Mouse (Mus musculus) myocyte (in vitro differentiated cells): ENCODE measurements around the gene Vps9d1. TPM values are rescaled to one million over a fixed set of nuclear protein-coding genes. Genes with fewer than 3 reads are reported as not detected.

Experiments
- H3K27me3 ChIP-seq: one replicate; pipeline ENCODE4 v1.6.1; 2011; ENCODE audit not compliant: control insufficient read depth, insufficient read depth, insufficient read length
- H3K36me3 ChIP-seq: one replicate; pipeline ENCODE4 v1.6.1; 2011; ENCODE audit not compliant: control insufficient read depth, insufficient read depth
- H3K4me2 ChIP-seq: one replicate; pipeline ENCODE4 v1.6.1; 2011; ENCODE audit warnings: low read depth, control low read depth
- H3K4me3 ChIP-seq: one replicate; pipeline ENCODE4 v1.5.1; 2011; ENCODE audit warnings: mild to moderate bottlenecking, control low read depth, moderate library complexity
- H3K79me2 ChIP-seq: one replicate; pipeline ENCODE4 v1.6.1; 2011; ENCODE audit not compliant: control insufficient read depth, insufficient read depth
- H3ac ChIP-seq: one replicate; pipeline ENCODE4 v1.6.1; 2011; ENCODE audit not compliant: control insufficient read depth, insufficient read length
- CEBPB ChIP-seq: IDR thresholded peaks from 2 replicates; pipeline ENCODE4 v1.6.1; 2011; ENCODE audit warnings: mild to moderate bottlenecking, moderate library complexity; ENCODE audit not compliant: poor library complexity, insufficient read depth, severe bottlenecking
- E2F4 ChIP-seq: IDR thresholded peaks from one replicate; pipeline ENCODE4 v1.6.1; 2011; ENCODE audit warnings: mild to moderate bottlenecking, control low read depth, moderate library complexity; ENCODE audit not compliant: insufficient read depth
- MAX ChIP-seq: IDR thresholded peaks from one replicate; pipeline ENCODE4 v1.6.1; 2011; ENCODE audit warnings: low read depth, mild to moderate bottlenecking, control low read depth
- MYOD1 ChIP-seq, 3 experiments: IDR thresholded peaks; one replicate each; pipeline ENCODE4 v1.6.1; 2011; ENCODE audit warnings: control low read depth in 2 of 3, low read depth in 2 of 3, mild to moderate bottlenecking in 2 of 3, moderate library complexity in 1 of 3; ENCODE audit not compliant: insufficient read length in 2 of 3, control insufficient read depth in 1 of 3
- MYOG ChIP-seq, 3 experiments: IDR thresholded peaks; one replicate each; pipeline ENCODE4 v1.6.1; 2011; ENCODE audit warnings: control low read depth in 2 of 3, low read depth in 2 of 3, mild to moderate bottlenecking in 2 of 3; ENCODE audit not compliant: insufficient read length in 2 of 3, control insufficient read depth in 1 of 3, insufficient read depth in 1 of 3
- POLR2A ChIP-seq: IDR thresholded peaks from one replicate; pipeline ENCODE4 v1.6.1; 2011; ENCODE audit warnings: low read depth, mild to moderate bottlenecking, control low read depth, moderate library complexity; ENCODE audit not compliant: insufficient read length
- POLR2AphosphoS2 ChIP-seq: IDR thresholded peaks from one replicate; pipeline ENCODE4 v1.6.1; 2011; ENCODE audit warnings: low read depth, control low read depth; ENCODE audit not compliant: insufficient read length
- REST ChIP-seq: IDR thresholded peaks from one replicate; pipeline ENCODE4 v1.6.1; 2011; ENCODE audit warnings: mild to moderate bottlenecking, control low read depth, moderate library complexity; ENCODE audit not compliant: insufficient read depth, insufficient read length
- SRF ChIP-seq: IDR thresholded peaks from one replicate; pipeline ENCODE4 v1.6.1; 2011; ENCODE audit warnings: low read depth; ENCODE audit not compliant: control insufficient read depth, insufficient read length
- TCF12 ChIP-seq: IDR thresholded peaks from one replicate; pipeline ENCODE4 v1.6.1; 2011; ENCODE audit warnings: mild to moderate bottlenecking, control low read depth; ENCODE audit not compliant: poor library complexity, insufficient read depth, severe bottlenecking
- TCF3 ChIP-seq: IDR thresholded peaks from one replicate; pipeline ENCODE4 v1.6.1; 2011; ENCODE audit warnings: low read depth, control low read depth; ENCODE audit not compliant: insufficient read length
- USF1 ChIP-seq: IDR thresholded peaks from one replicate; pipeline ENCODE4 v1.6.1; 2011; ENCODE audit warnings: low read depth, mild to moderate bottlenecking, control low read depth, moderate library complexity
- polyA plus RNA-seq: library from polyadenylated mRNA; unstranded; fragments of >200 nt; fragmentation: generic; extraction: Trizol; gene quantifications from one replicate; pipeline ENCODE4 v1.2.1, GENCODE M21; 2012; ENCODE audit warnings: missing spikeins

Gene Vps9d1
- polyA plus RNA-seq: 12.7 TPM

- Histone ChIP-seq H3K79me2 (peaks cover 23% of the 10 kb centered on the region), H3ac (peak within 1 kb of the TSS; percentile 60), H3K4me2 (peak within 1 kb of the TSS; percentile 77), H3K27me3 (no peaks in the 10 kb centered on the region), H3K36me3 (peaks cover 3% of the 10 kb centered on the region), H3K4me3 (peak within 1 kb of the TSS; percentile 58)
- TF ChIP-seq USF1 (no peak), POLR2A (peak; percentile 71), MYOD1 (IDR thresholded peaks at IDR 0.05; ENCODE audit: control insufficient read depth in 1 of 3, insufficient read length in 2 of 3, low read depth in 2 of 3) (peak in 1 of 3 experiments; percentile 40), MYOG (IDR thresholded peaks at IDR 0.05; ENCODE audit: control insufficient read depth in 1 of 3, insufficient read depth in 1 of 3, insufficient read length in 2 of 3, low read depth in 2 of 3) (peak in 2 of 3 experiments; percentile 48 to 49), POLR2AphosphoS2 (peak; percentile 58), E2F4 (no peak), REST (peak; percentile 8), SRF (no peak), CEBPB (no peak)
These were observed at the start of gene Vps9d1, which contains the start of gene Zfp276 for GRCm38 (mm10) chr8:123254099-123254885. Vps9d1 (minus strand) TSS chr8:123254348. Zfp276 (plus strand) TSS chr8:123254195.

- H3K79me2 ChIP-seq: no peaks in the 10 kb centered on the region
- TF ChIP-seq MYOD1 (IDR thresholded peaks at IDR 0.05; ENCODE audit: control insufficient read depth in 1 of 3, insufficient read length in 2 of 3, low read depth in 2 of 3) (no peak), SRF (no peak), TCF12 (no peak), TCF3 (no peak), E2F4 (no peak), MYOG (IDR thresholded peaks at IDR 0.05; ENCODE audit: control insufficient read depth in 1 of 3, insufficient read depth in 1 of 3, insufficient read length in 2 of 3, low read depth in 2 of 3) (no peak), POLR2A (no peak), MAX (no peak), CEBPB (no peak), REST (no peak), USF1 (no peak), POLR2AphosphoS2 (no peak)
- no peak overlapping the region for H3K4me2 ChIP-seq
- H3K4me3 ChIP-seq: no peak overlapping the region
- H3ac ChIP-seq: no peak overlapping the region
- H3K36me3 ChIP-seq: no peaks in the 10 kb centered on the region
- no peaks in the 10 kb centered on the region for H3K27me3 ChIP-seq
These were observed 44.2 kb upstream of the Vps9d1 start for GRCm38 (mm10) chr8:123298301-123298700.

- H3K36me3 ChIP-seq: no peaks in the 10 kb centered on the region
- no peaks in the 10 kb centered on the region for H3K79me2 ChIP-seq
- H3K4me2 ChIP-seq: no peak overlapping the region
- no peak for TF ChIP-seq POLR2A
- H3K27me3 ChIP-seq: no peaks in the 10 kb centered on the region
- no peak overlapping the region for H3K4me3 ChIP-seq
- no peak overlapping the region for H3ac ChIP-seq
These were observed 38.6 kb upstream of the Vps9d1 start for GRCm38 (mm10) chr8:123292785-123293184.

- TF ChIP-seq TCF3: no peak
- TF ChIP-seq E2F4: no peak
- no peak for TF ChIP-seq POLR2AphosphoS2
- TF ChIP-seq USF1: no peak
- TF ChIP-seq SRF: no peak
- no peak for TF ChIP-seq MYOD1 (IDR thresholded peaks at IDR 0.05; ENCODE audit: control insufficient read depth in 1 of 3, insufficient read length in 2 of 3, low read depth in 2 of 3)
- no peak for TF ChIP-seq MYOG (IDR thresholded peaks at IDR 0.05; ENCODE audit: control insufficient read depth in 1 of 3, insufficient read depth in 1 of 3, insufficient read length in 2 of 3, low read depth in 2 of 3)
- no peak for TF ChIP-seq TCF12
- H3K4me3 ChIP-seq: no peak overlapping the region
- no peaks in the 10 kb centered on the region for H3K36me3 ChIP-seq
These were observed 38.1 kb upstream of the Vps9d1 start for GRCm38 (mm10) chr8:123292281-123292680.

DNA sequence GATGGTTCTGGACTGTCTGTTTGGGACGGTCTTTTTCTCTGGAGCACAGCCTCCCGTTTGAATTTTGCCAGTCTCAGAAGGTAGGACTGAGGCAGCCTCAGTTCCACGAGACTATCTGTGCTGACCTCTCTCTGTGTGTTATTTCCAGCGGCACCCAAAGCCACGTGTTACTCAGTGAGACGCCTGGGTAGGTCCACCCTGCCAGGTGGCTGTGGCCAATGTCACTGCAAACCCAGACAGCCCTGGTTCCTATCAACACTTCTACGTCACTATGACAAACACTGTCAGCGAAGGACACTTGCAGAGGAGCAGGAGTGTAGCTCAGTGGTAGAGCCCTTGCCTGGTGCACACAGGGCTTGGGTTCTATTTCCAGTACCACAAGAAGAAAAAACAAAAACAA lies 37.6 kb upstream of the Vps9d1 start:
- Histone ChIP-seq H3K4me3 (no peak overlapping the region), H3K4me2 (no peak overlapping the region), H3K36me3 (no peaks in the 10 kb centered on the region), H3ac (no peak overlapping the region), H3K79me2 (no peaks in the 10 kb centered on the region), H3K27me3 (no peaks in the 10 kb centered on the region)
- no peak for TF ChIP-seq MAX
- TF ChIP-seq POLR2A: no peak
- no peak for TF ChIP-seq CEBPB
- no peak for TF ChIP-seq TCF12
- TF ChIP-seq E2F4: no peak
- TF ChIP-seq REST: no peak

More at GRCm38 (mm10) chr8:123292281-123292680, 38.1 kb upstream of the Vps9d1 start:
- no peaks in the 10 kb centered on the region for H3K79me2 ChIP-seq
- no peak overlapping the region for H3K4me2 ChIP-seq
- no peak overlapping the region for H3ac ChIP-seq
- no peaks in the 10 kb centered on the region for H3K27me3 ChIP-seq
